Mouse (Mus musculus): ENCODE measurements around the gene Chac1. TPM values are rescaled to one million over a fixed set of nuclear protein-coding genes. Genes with fewer than 3 reads are reported as not detected.

Chac1 gene
- polyA plus RNA-seq, 1 experiment from 2014 or later: 0.88 TPM

DNA sequence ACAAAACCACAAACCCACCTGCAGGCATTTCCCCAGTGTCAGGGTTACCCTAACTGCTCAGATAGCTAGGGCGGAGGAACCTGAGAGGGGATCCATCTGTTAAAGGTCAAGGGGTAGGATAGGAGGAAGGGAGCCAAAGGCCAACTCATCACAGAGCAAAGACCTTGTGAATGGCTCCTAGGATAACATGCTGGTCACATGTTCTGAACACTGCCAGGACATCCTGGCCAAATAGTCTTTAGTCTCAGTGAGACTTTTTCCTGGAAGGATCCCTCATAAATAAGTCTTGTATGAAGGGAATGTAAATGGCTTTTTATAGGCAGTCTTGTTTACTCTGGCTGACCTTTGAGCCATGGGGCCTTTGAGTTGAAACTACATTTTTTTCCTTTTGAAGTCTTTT is 47.6 kb downstream of the Chac1 start:
- H3K9ac ChIP-seq (replicated peaks): no peak overlapping the region
- WGBS: 93% methylated on average over 1 of the region's 1 CpGs
- no peaks in the 10 kb centered on the region for H3K27me3 ChIP-seq
- peaks cover 47% of the 10 kb centered on the region for H3K36me3 ChIP-seq
- H3K4me1 ChIP-seq: no peaks in the 10 kb centered on the region
- H3K4me3 ChIP-seq: no peak overlapping the region
- no peak for ATAC-seq (ENCODE audit: low FRiP score, low read depth)
- H3K9me3 ChIP-seq: no peaks in the 10 kb centered on the region
- no peak overlapping the region for H3K27ac ChIP-seq (replicated peaks)
- no peak overlapping the region for H3K4me2 ChIP-seq (replicated peaks)

GRCm38 (mm10) chr2:119399313-119399712 is 48.3 kb downstream of the Chac1 start:
- Histone ChIP-seq H3K36me3 (peaks cover 40% of the 10 kb centered on the region), H3K4me3 (no peak overlapping the region)
- ATAC-seq (ENCODE audit: low FRiP score, low read depth): no peak

More at GRCm38 (mm10) chr2:119399313-119399712, 48.3 kb downstream of the Chac1 start:
- Histone ChIP-seq H3K4me2 (replicated peaks) (no peak overlapping the region), H3K9ac (replicated peaks) (no peak overlapping the region), H3K27ac (replicated peaks) (no peak overlapping the region), H3K27me3 (no peaks in the 10 kb centered on the region), H3K4me1 (no peaks in the 10 kb centered on the region), H3K9me3 (no peaks in the 10 kb centered on the region)

Other genes with a start within 250 kb of the Chac1 start
- 46.3 and 51.3 TPM in 2 replicates for gene Rad51, start 238.4 kb upstream of the Chac1 start, polyA plus RNA-seq (2016; fragmentation: Nextera tagmentation; extraction: Ambion mirVana)
- gene Rmdn3, start 194.2 kb upstream of the Chac1 start, polyA plus RNA-seq (2016; fragmentation: Nextera tagmentation; extraction: Ambion mirVana): 43.8 and 47.5 TPM in 2 replicates
- 2.7 and 3.3 TPM in 2 replicates for gene Gchfr, start 183.5 kb upstream of the Chac1 start, polyA plus RNA-seq (2016; fragmentation: Nextera tagmentation; extraction: Ambion mirVana)
- 0.85 and 1.2 TPM in 2 replicates for gene Gm14137, start 176.7 kb upstream of the Chac1 start, polyA plus RNA-seq (2016; fragmentation: Nextera tagmentation; extraction: Ambion mirVana)
- gene Zfyve19, start 142.6 kb upstream of the Chac1 start, polyA plus RNA-seq (2016; fragmentation: Nextera tagmentation; extraction: Ambion mirVana): 44.9 and 53.6 TPM in 2 replicates
- gene Dnajc17, start 142.4 kb upstream of the Chac1 start, polyA plus RNA-seq (2016; fragmentation: Nextera tagmentation; extraction: Ambion mirVana): 24.7 and 26.8 TPM in 2 replicates
- gene Ppp1r14d, start 121.3 kb upstream of the Chac1 start, polyA plus RNA-seq (2016; fragmentation: Nextera tagmentation; extraction: Ambion mirVana): not detected in 2 replicates
- gene Spint1, start 113.9 kb upstream of the Chac1 start, polyA plus RNA-seq (2016; fragmentation: Nextera tagmentation; extraction: Ambion mirVana): 0.98 and 1.5 TPM in 2 replicates
- gene Rhov, start 80.0 kb upstream of the Chac1 start, polyA plus RNA-seq (2016; fragmentation: Nextera tagmentation; extraction: Ambion mirVana): 3.9 and 4.7 TPM in 2 replicates
- gene Vps18, start 62.5 kb upstream of the Chac1 start, polyA plus RNA-seq (2016; fragmentation: Nextera tagmentation; extraction: Ambion mirVana): 25.9 and 26.9 TPM in 2 replicates
- 4.4 and 5.0 TPM in 2 replicates for gene Dll4, start 25.4 kb upstream of the Chac1 start, polyA plus RNA-seq (2016; fragmentation: Nextera tagmentation; extraction: Ambion mirVana)
- 4.5 and 5.1 TPM in 2 replicates for gene Ino80, start 126.5 kb downstream of the Chac1 start, polyA plus RNA-seq (2016; fragmentation: Nextera tagmentation; extraction: Ambion mirVana)
- gene Exd1, start 196.4 kb downstream of the Chac1 start, polyA plus RNA-seq (2016; fragmentation: Nextera tagmentation; extraction: Ambion mirVana): 0.52 and 0.54 TPM in 2 replicates
- gene Chp1, start 196.5 kb downstream of the Chac1 start, polyA plus RNA-seq (2016; fragmentation: Nextera tagmentation; extraction: Ambion mirVana): 58.0 and 61.7 TPM in 2 replicates

Measured in midbrain, embryonic 12.5 days (tissue).